Mouse (Mus musculus) fat pad, adult 2 months (tissue): ENCODE results near the gene Erf.

Experiments used
- DNase-seq: peaks from one replicate; pipeline ENCODE4 v3.0.0-alpha.2; 2011; ENCODE audit warnings: low read depth, low spot score; ENCODE audit errors: extremely low read depth

The Erf gene

DNA sequence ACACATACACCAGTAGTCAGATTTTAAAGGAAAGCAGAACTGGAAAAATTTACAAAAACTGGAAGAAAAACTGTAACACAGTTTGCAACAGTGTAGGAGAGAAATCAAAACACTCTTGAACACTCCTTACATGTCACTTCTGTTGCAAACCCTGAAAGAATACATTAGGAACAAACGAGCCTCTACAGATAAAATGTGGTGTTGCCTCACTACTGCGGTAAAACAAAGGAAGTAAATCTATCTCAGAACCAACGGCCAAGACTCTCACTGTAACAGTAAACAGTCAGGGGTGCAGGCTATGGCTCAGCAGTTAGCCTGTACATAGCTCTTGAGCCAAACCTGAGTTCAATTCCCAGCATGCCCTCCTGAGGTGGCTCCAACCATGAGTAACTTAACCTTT, 37.5 kb downstream of the Erf start:
- no peak for DNase-seq

DNA sequence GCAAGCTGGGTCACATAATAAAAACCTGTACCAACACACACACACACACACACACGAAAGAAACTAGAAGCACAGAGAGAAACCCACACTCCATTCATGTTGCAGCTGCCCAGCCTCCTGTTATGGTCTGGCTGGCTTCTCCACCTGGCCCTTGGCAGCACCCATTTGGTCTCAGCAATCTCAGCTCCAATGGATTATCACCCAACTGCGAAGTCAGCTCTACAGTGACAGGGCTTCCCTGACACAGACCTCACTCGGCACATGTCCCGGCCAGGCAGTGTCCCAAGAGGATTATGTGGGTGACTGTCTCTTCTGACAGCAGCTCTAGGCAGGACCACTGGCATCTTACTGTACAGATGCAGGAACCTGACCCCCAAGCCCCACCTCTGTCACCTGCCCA, 40.1 kb downstream of the Erf start:
- no peak for DNase-seq

DNA sequence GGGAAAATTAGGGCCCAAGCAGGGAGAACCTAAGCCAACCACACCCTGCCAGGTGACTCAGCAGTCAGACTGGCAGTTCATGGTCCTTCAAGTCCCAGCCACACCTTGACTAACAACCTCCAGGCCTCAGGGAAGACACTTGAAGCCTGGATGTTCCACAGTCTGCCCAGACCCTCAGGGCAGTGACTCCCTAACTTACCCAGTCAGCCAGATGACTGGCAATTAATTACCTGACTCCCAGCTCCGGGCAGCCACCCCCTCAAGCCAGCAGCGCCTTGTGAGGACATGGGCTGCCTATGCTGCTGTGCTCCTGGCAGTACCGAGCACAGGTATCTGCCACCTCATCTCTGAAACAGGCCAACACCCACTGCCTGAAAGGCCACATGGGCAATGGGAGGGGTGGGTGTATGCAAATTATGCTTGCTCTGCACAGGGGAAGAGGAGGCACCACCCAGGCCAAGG, 41.4 kb downstream of the Erf start:
- peak; percentile 66 for DNase-seq

DNA sequence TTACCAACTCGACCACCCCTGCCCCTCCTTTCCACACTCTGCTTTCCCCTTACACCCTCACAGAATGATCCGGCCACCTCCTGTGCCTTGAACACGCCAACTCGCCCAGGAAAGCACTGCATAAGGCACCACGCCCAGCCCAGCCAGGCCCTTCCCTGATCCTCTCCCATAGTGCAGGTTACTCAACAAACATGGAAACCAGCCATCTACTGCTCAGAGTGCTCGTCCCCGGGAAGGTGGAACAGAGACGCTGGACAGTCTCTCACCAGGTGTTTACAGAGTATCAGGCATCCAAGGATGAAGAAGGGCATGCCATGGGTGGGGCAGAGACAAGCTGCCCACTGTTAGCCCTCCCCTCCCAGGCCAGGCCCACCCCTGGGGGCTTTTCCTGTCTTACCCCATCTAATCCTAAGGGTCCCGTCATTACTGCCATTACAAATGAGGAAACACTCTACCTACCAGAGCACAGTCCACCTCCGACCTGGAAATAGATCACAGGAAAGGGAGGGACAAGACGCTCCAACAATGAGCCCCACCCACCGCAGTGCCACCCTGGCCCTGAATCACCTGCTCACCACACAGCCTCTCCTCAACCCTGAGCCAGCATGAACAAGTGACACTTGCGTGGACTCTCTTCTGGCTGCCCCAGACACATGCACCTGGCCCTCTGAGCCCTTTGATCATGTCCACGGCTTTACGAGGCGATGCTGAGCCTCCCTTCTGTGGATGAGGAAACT, 44.3 kb downstream of the Erf start:
- no peak for DNase-seq

DNA sequence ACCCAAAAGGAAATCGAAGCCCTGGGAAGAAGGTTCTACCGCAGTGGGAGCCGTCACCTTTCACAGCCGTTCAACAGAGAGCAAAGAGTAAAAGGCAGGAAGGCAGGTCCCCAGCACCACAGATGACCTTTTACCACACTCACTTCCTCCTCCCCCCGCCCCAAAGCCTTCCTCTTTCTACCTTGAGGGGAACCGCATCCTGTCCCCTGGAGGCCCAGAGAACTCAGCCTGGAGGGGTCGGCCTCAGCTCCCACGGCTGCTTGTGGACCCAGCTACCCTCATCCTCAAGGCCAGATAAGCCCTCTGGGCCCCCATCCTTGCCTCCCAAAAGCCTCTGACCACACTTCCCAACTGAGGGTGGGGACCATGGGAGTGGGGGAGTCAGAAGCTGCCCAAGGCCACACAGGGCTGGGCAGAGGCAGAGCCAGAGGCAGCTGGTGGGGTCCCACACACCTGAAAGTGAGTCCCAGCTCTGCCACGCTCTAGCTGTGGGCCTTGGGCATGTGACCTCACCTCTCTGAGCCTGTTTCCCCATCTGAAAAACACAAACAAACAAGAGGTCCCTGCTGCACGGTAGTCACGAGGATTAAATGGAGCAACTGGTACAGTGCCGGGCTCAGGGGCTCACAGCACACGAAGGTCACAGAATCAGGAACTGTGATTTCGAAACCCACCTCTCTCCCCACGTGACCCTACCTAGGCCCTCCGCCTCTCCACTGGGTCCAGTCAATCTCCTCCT, 45.0 kb downstream of the Erf start:
- no peak for DNase-seq

- no peak for DNase-seq
These were observed 46.9 kb downstream of the Erf start for GRCm38 (mm10) chr7:25203624-25204023.

DNA sequence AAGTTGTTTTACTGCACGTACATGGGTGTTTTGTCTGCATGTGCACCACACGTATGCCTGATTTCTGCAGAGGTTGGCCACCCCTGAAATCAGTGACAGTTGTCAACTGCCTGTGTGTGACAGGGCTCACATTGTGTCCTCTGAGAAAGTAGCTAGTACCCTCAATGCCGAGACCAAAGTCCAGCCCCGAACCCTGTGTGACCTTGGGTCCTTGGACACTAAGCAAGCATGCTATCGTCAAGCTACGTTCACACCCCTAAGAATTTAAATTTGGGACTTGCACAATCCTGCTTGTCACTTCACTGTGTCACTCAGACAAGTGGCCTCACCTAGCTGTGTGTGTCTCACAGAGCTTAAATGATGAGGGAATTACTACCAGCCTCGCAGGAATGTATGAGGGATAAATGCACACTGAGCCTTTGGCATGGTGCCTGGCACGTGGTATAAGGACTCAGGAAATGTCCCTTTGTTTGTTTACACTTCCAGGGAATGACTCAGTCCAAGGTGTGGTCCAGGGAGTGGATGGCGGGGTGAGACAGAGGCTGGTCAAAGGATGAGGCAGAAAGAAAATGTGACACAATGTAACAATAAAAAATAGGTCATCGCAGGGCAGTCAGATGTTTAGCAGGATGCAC, 53.1 kb downstream of the Erf start:
- DNase-seq = no peak

DNA sequence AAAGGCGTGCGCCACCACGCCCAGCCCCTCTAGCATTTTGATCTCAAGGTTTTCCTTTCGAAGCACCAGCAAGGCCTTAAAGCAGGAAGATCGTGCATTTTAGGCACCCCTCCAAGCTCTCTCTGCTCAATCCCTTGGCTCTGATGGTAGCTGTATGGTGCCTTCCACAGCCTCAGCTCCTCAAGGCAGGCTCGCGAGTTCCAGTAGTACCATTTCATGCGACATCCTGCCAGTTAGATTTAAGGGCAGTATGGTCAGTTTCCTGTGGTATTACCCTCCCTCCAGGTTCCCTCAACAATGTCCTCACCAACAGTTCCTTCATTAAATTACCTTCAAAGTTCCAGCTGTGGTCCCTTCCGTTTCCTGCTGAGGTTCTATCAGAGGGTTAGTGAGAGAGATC, 54.5 kb downstream of the Erf start:
- DNase-seq = no peak

- no peak for DNase-seq
These were observed 55.4 kb downstream of the Erf start for GRCm38 (mm10) chr7:25195148-25195547.
